Comparison of ENCODE assay signal across 14 mouse cellular contexts in genomic region chr11:17859364-17860131, GRCm38 (mm10).
DNase-seq lines count a peak whose midpoint lies in the region; ATAC-seq and TF ChIP-seq lines count a peak whose summit lies in the region.
"Had no signal": no experiment of that assay in that cellular context is flagged by ENCODE, and none has a peak within 500 bp of the region (broad histone marks: within the 10 kb centered on the region; RNA-seq: fewer than 3 reads in every experiment).

No protein-coding gene starts in this region.

- no peak for TF ChIP-seq CTCF in lung, embryonic 14.5 days (IDR thresholded peaks at IDR 0.05; ENCODE audit: low read depth)
- no peak for TF ChIP-seq CTCF in lung, adult 2 months (IDR thresholded peaks at IDR 0.05; ENCODE audit: insufficient read depth, low read length)

- DNase-seq in adrenal gland, adult 2 months, result peak; percentile 13
- no peak for DNase-seq in adrenal gland, postnatal 25 days
- peak; percentile 91 for DNase-seq in lung, embryonic 14.5 days
- no peak for DNase-seq in lung, adult 2 months
- peak; percentile 16 for DNase-seq in kidney, postnatal 14 days
- DNase-seq in forebrain, embryonic 14.5 days (ENCODE audit: low spot score), result no peak
- DNase-seq in B cell, adult 2 months, result no peak
- DNase-seq: thymus, adult 2 months had no signal

- H3K27me3 ChIP-seq in lung, embryonic 14.5 days (ENCODE audit: insufficient read depth, low read length), result no peaks in the 10 kb centered on the region
- no peaks in the 10 kb centered on the region for H3K27me3 ChIP-seq in stomach, embryonic 15.5 days (replicated peaks)
- H3K27me3 ChIP-seq in forebrain, embryonic 14.5 days (replicated peaks; ENCODE audit: control insufficient read depth, insufficient read depth, low read length), result no peaks in the 10 kb centered on the region
- H3K27me3 ChIP-seq: embryonic facial prominence, embryonic 12.5 days; limb, embryonic 13.5 days had no signal

- WGBS in lung, embryonic 14.5 days, result 12% methylated on average over 9 of the region's 9 CpGs
- WGBS in lung, adult 2 months, result 28% methylated on average over 9 of the region's 9 CpGs
- WGBS in stomach, embryonic 15.5 days, result 24% methylated on average over 9 of the region's 9 CpGs
- WGBS in forebrain, embryonic 14.5 days, result 71% methylated on average over 9 of the region's 9 CpGs

- peak overlapping the region; percentile 37; the same call in 1 of the 2 replicates for H3K4me2 ChIP-seq in lung, embryonic 14.5 days
- H3K4me2 ChIP-seq in stomach, embryonic 15.5 days, result peak overlapping the region; percentile 13; the same call in 1 of the 2 replicates
- no peak overlapping the region for H3K4me2 ChIP-seq in forebrain, embryonic 14.5 days (ENCODE audit: low read length)
- H3K4me2 ChIP-seq: embryonic facial prominence, embryonic 12.5 days; hindbrain, embryonic 14.5 days; limb, embryonic 13.5 days had no signal

- TF ChIP-seq POLR2A in lung, adult 2 months (IDR thresholded peaks at IDR 0.05; ENCODE audit: borderline replicate concordance, extremely low read depth, low read depth, low read length), result no peak

- no peak overlapping the region for H3K9ac ChIP-seq in lung, embryonic 14.5 days
- H3K9ac ChIP-seq in stomach, embryonic 15.5 days, result no peak overlapping the region
- H3K9ac ChIP-seq in forebrain, embryonic 14.5 days (ENCODE audit: low read length), result no peak overlapping the region
- H3K9ac ChIP-seq: embryonic facial prominence, embryonic 12.5 days; hindbrain, embryonic 14.5 days; limb, embryonic 13.5 days had no signal

- no peaks in the 10 kb centered on the region; the same call in 1 of the 2 replicates for H3K4me1 ChIP-seq in lung, embryonic 14.5 days (ENCODE audit: insufficient read depth)
- H3K4me1 ChIP-seq in lung, adult 2 months (ENCODE audit: control insufficient read depth, insufficient read depth, low read length), result no peaks in the 10 kb centered on the region
- no peaks in the 10 kb centered on the region for H3K4me1 ChIP-seq in stomach, embryonic 15.5 days
- no peaks in the 10 kb centered on the region for H3K4me1 ChIP-seq in forebrain, embryonic 14.5 days (ENCODE audit: control insufficient read depth, insufficient read depth, low read length)
- H3K4me1 ChIP-seq: embryonic facial prominence, embryonic 12.5 days; limb, embryonic 13.5 days had no signal

- peak overlapping the region; percentile 71 for H3K27ac ChIP-seq in lung, embryonic 14.5 days (ENCODE audit: low read depth)
- 0 out of 2 replicates have a peak overlapping the region, but pooled peaks have one; percentile 0 for H3K27ac ChIP-seq in stomach, embryonic 15.5 days
- H3K27ac ChIP-seq in forebrain, embryonic 14.5 days (ENCODE audit: low read depth, low read length), result no peak overlapping the region
- H3K27ac ChIP-seq: embryonic facial prominence, embryonic 12.5 days; hindbrain, embryonic 14.5 days; limb, embryonic 13.5 days had no signal

- H3K4me3 ChIP-seq in lung, embryonic 14.5 days (ENCODE audit: low read depth, low read length), result no peak overlapping the region
- H3K4me3 ChIP-seq in lung, adult 2 months (replicated peaks; ENCODE audit: extremely low read depth, low read depth, low read length), result no peak overlapping the region
- H3K4me3 ChIP-seq in stomach, embryonic 15.5 days (replicated peaks), result no peak overlapping the region
- H3K4me3 ChIP-seq in forebrain, embryonic 14.5 days (ENCODE audit: low read depth, low read length), result no peak overlapping the region
- H3K4me3 ChIP-seq: embryonic facial prominence, embryonic 12.5 days; limb, embryonic 13.5 days had no signal

- peak; percentile 95 for ATAC-seq in lung, embryonic 14.5 days (ENCODE audit: insufficient read depth)
- no peak for ATAC-seq in stomach, embryonic 15.5 days (ENCODE audit: insufficient read depth, low FRiP score, low read depth)
- no peak for ATAC-seq in forebrain, embryonic 14.5 days
- ATAC-seq: forebrain, embryonic 16.5 days had no signal

- H3K36me3 ChIP-seq in lung, embryonic 14.5 days (ENCODE audit: insufficient read depth), result no peaks in the 10 kb centered on the region
- H3K36me3 ChIP-seq in stomach, embryonic 15.5 days, result no peaks in the 10 kb centered on the region
- H3K36me3 ChIP-seq in forebrain, embryonic 14.5 days (ENCODE audit: control insufficient read depth, insufficient read depth, low read length), result no peaks in the 10 kb centered on the region
- H3K36me3 ChIP-seq: embryonic facial prominence, embryonic 12.5 days; G1E; limb, embryonic 13.5 days had no signal

- H3K9me3 ChIP-seq in lung, embryonic 14.5 days (ENCODE audit: low read depth, low read length), result no peaks in the 10 kb centered on the region
- H3K9me3 ChIP-seq in stomach, embryonic 15.5 days, result no peaks in the 10 kb centered on the region
- H3K9me3 ChIP-seq in forebrain, embryonic 14.5 days (replicated peaks; ENCODE audit: control insufficient read depth, low read length), result no peaks in the 10 kb centered on the region
- H3K9me3 ChIP-seq: embryonic facial prominence, embryonic 12.5 days; G1E; limb, embryonic 13.5 days had no signal

Comparison
In these comparisons a context has a peak if more than half of its experiments do, and no peak if none do; other contexts are left out.
1. DNase-seq: peak in adrenal gland, adult 2 months (single experiment), lung, embryonic 14.5 days (single experiment) and kidney, postnatal 14 days (single experiment); none in adrenal gland, postnatal 25 days (single experiment), lung, adult 2 months (single experiment), forebrain, embryonic 14.5 days (single experiment) and B cell, adult 2 months (0 of 2).